Mouse (Mus musculus): ENCODE measurements around the gene Rabep2. TPM values are rescaled to one million over a fixed set of nuclear protein-coding genes. Genes with fewer than 3 reads are reported as not detected.
"Not testable (repeated sequence)": the region's sequence is repeated elsewhere in the genome, so short reads cannot be mapped to it uniquely, and the experiment has no call there.

The Rabep2 gene
- total RNA-seq (2014; rRNA removed), result 22.2 and 22.5 TPM in 2 replicates
- 19.2 TPM in 2 replicates for polyA plus RNA-seq (2015; fragmentation: Nextera tagmentation; extraction: Ambion mirVana)

GRCm38 (mm10) chr7:126428631-126429502 lies at the start of gene Rabep2:
TSS of gene Rabep2 (plus strand) at chr7:126428759.
- no peaks in the 10 kb centered on the region for H3K27me3 ChIP-seq (ENCODE audit: insufficient read depth, low read length)
- H3K4me3 ChIP-seq (ENCODE audit: low read length), result peak within 1 kb of the TSS; percentile 66
- WGBS, result under 1% methylated on average over 72 of the region's 82 CpGs
- H3K27ac ChIP-seq, result peak within 1 kb of the TSS; percentile 94
- peak within 1 kb of the TSS; percentile 80 for H3K9ac ChIP-seq (replicated peaks; ENCODE audit: low read length)
- H3K36me3 ChIP-seq (ENCODE audit: insufficient read depth, low read length), result no peaks in the 10 kb centered on the region
- no peaks in the 10 kb centered on the region for H3K4me1 ChIP-seq (ENCODE audit: insufficient read depth, low read length)
- DNase-seq (ENCODE audit: low spot score), result peak; percentile 95
- H3K9me3 ChIP-seq (ENCODE audit: low read length), result no peaks in the 10 kb centered on the region
- TF ChIP-seq CTCF (IDR thresholded peaks at IDR 0.05; ENCODE audit: low read depth), result no peak
- peak within 1 kb of the TSS; percentile 84 for H3K4me2 ChIP-seq (ENCODE audit: low read depth, low read length)
- peak; percentile 96 for ATAC-seq

DNA sequence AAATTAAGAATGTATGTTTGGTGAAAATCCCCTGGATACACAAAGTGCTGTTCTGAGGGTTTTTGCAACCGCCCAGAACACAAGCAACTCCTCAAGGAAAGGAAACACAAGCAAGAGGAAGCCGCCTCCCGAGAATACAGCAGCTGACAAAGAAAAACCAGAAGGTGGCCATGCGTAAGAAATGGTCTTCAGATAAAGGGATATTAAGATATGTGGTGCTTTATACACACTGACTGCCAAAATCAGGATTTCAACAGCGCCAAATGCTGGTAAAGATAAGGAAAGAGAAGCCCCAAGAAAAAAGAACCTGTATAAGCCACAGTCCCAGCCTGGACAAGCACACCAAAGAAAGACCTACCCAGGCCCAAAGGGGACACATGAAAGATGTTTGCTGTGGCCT lies 45.0 kb upstream of the Rabep2 start:
- Histone ChIP-seq H3K4me2 (ENCODE audit: low read depth, low read length) (no peak overlapping the region), H3K36me3 (ENCODE audit: insufficient read depth, low read length) (peaks cover 8% of the 10 kb centered on the region; the same call in 1 of the 2 replicates), H3K9ac (replicated peaks; ENCODE audit: low read length) (no peak overlapping the region), H3K9me3 (ENCODE audit: low read length) (no peaks in the 10 kb centered on the region), H3K4me1 (ENCODE audit: insufficient read depth, low read length) (no peaks in the 10 kb centered on the region), H3K4me3 (ENCODE audit: low read length) (no peak overlapping the region), H3K27me3 (ENCODE audit: insufficient read depth, low read length) (no peaks in the 10 kb centered on the region), H3K27ac (no peak overlapping the region)
- ATAC-seq, result no peak
- 80% methylated on average over 5 of the region's 5 CpGs for WGBS
- no peak for TF ChIP-seq CTCF (IDR thresholded peaks at IDR 0.05; ENCODE audit: low read depth)
- DNase-seq (ENCODE audit: low spot score), result no peak

DNA sequence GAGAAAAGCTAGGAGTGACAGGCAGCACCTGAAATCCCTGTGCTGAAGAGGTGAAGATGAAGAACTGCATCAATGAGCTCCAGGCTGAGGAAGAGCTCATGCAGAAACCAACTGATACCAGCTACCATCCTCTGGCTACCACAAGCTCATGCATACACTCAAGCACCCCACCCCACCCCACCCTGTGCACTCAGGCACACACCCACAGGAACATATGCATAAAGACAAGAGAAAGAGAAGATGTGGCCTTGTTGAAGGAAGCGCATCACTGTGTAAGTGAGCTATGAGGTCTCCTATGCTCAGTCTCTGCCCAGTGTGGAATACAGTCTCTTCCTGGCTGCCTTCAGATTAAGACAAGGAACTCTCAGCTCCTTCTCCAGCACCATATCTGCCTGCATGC lies 40.4 kb upstream of the Rabep2 start:
- no peak for DNase-seq (ENCODE audit: low spot score)
- no peak for TF ChIP-seq CTCF (IDR thresholded peaks at IDR 0.05; ENCODE audit: low read depth)
- Histone ChIP-seq H3K27me3 (ENCODE audit: insufficient read depth, low read length) (no peaks in the 10 kb centered on the region), H3K27ac (no peak overlapping the region), H3K9me3 (ENCODE audit: low read length) (no peaks in the 10 kb centered on the region), H3K9ac (replicated peaks; ENCODE audit: low read length) (no peak overlapping the region), H3K4me2 (ENCODE audit: low read depth, low read length) (no peak overlapping the region), H3K36me3 (ENCODE audit: insufficient read depth, low read length) (peaks cover 21% of the 10 kb centered on the region), H3K4me3 (ENCODE audit: low read length) (no peak overlapping the region), H3K4me1 (ENCODE audit: insufficient read depth, low read length) (no peaks in the 10 kb centered on the region)
- no peak for ATAC-seq
- WGBS, result 97% methylated on average over 1 of the region's 1 CpGs

DNA sequence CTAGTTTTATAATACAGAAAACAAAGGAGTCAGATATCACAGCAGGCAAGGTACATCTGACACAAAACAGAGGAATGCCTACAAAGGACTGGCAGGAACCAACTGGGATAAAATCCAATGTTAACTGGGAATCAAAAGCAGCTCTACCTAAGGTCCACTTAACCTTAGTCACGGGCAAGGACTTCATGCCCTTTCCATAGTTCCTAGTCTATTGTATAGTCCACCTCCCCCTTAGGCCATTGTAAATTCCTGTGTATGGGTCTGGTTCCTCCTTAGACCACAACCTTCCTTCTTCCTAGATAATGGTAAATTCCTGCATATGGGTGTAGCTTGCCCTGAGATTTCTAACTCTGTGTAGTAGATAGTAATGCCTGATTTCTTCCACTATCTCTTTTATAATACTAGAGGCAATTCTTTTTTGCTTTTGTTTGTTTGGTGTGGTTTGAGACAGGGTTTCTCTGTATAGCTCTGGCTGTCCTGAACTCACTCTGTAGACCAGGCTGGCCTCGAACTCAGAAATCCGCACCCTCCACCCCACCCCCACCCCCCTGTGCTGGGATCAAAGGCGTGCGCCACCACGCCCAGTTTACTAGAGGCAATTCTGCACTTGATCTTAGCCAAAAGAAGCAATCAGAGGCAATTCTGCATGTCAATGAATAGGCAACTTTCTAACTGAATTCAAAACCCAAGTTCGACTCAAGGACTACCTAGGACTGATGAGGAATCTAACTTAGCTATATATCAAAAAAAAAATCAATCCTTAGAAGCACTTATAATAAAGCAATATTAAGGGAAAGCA lies 36.3 kb upstream of the Rabep2 start:
- H3K36me3 ChIP-seq (ENCODE audit: insufficient read depth, low read length), result peaks cover 13% of the 10 kb centered on the region
- not testable (repeated sequence) for H3K27me3 ChIP-seq (ENCODE audit: insufficient read depth, low read length); H3K4me2 ChIP-seq (ENCODE audit: low read depth, low read length); H3K27ac ChIP-seq; H3K9me3 ChIP-seq (ENCODE audit: low read length); H3K4me1 ChIP-seq (ENCODE audit: insufficient read depth, low read length); H3K9ac ChIP-seq (replicated peaks; ENCODE audit: low read length); DNase-seq (ENCODE audit: low spot score); ATAC-seq; H3K4me3 ChIP-seq (ENCODE audit: low read length)
- WGBS, result 91% methylated on average over 7 of the region's 7 CpGs

- peak within 1 kb of the TSS; percentile 70 for H3K9ac ChIP-seq (replicated peaks; ENCODE audit: low read length)
- H3K4me2 ChIP-seq (ENCODE audit: low read depth, low read length), result peak within 1 kb of the TSS; percentile 90
- no peaks in the 10 kb centered on the region for H3K27me3 ChIP-seq (ENCODE audit: insufficient read depth, low read length)
- no peaks in the 10 kb centered on the region for H3K4me1 ChIP-seq (ENCODE audit: insufficient read depth, low read length)
- peak within 1 kb of the TSS; percentile 67; the same call in 1 of the 2 replicates for H3K27ac ChIP-seq
- H3K36me3 ChIP-seq (ENCODE audit: insufficient read depth, low read length), result no peaks in the 10 kb centered on the region
- no peak for TF ChIP-seq CTCF (IDR thresholded peaks at IDR 0.05; ENCODE audit: low read depth)
- under 1% methylated on average over 59 of the region's 59 CpGs for WGBS
- H3K9me3 ChIP-seq (ENCODE audit: low read length), result no peaks in the 10 kb centered on the region
- DNase-seq (ENCODE audit: low spot score), result peak; percentile 99
- ATAC-seq, result peak; percentile 100
- peak within 1 kb of the TSS; percentile 94 for H3K4me3 ChIP-seq (ENCODE audit: low read length)
Measured at GRCm38 (mm10) chr7:126396298-126397119, 32.0 kb upstream of the Rabep2 start, which contains the start of gene Nfatc2ip. TSS of gene Nfatc2ip (minus strand) at chr7:126396737.

DNA sequence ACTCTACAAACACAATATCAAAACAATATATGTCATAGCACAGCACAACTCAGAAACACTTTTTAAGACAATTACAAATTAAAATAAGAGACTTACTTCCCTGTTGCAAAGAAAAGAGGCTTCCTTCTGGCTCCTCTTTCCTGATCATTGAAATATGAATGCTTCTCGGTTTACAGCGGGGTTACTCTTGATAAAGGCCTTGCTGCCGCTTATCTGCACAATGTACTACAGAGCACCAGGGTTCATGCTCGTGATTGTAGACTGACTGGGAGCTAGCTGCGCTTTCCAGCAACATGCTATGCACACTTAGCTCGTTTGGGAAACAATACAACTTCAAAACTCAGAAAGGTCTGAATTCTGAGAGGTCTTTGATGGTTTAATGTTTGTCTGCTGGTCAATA lies 31.3 kb upstream of the Rabep2 start:
- Histone ChIP-seq H3K27ac (no peak overlapping the region), H3K9ac (replicated peaks; ENCODE audit: low read length) (no peak overlapping the region), H3K36me3 (ENCODE audit: insufficient read depth, low read length) (no peaks in the 10 kb centered on the region), H3K4me1 (ENCODE audit: insufficient read depth, low read length) (no peaks in the 10 kb centered on the region), H3K9me3 (ENCODE audit: low read length) (no peaks in the 10 kb centered on the region), H3K27me3 (ENCODE audit: insufficient read depth, low read length) (no peaks in the 10 kb centered on the region), H3K4me3 (ENCODE audit: low read length) (no peak overlapping the region), H3K4me2 (ENCODE audit: low read depth, low read length) (peak overlapping the region; percentile 27)
- 56% methylated on average over 6 of the region's 6 CpGs for WGBS
- TF ChIP-seq CTCF (IDR thresholded peaks at IDR 0.05; ENCODE audit: low read depth), result no peak
- DNase-seq (ENCODE audit: low spot score), result no peak
- no peak for ATAC-seq
